Mouse (Mus musculus): ENCODE results near the gene Hmg20b. TPM values are rescaled to one million over a fixed set of nuclear protein-coding genes. Genes with fewer than 3 reads are reported as not detected.
A peak's percentile ranks its signal among the peaks of the same experiment; 100 is the strongest.

Hmg20b gene
- polyA plus RNA-seq, 1 experiment = 51.8 TPM

GRCm38 (mm10) chr10:81393456-81394063 is 43.3 kb upstream of the Hmg20b start:
- no peak overlapping the region for H3K27ac ChIP-seq (ENCODE audit: insufficient read depth, low read length)
- no peaks in the 10 kb centered on the region for H3K27me3 ChIP-seq (ENCODE audit: control insufficient read depth, insufficient read depth, low read length, poor library complexity, severe bottlenecking)
- H3K9ac ChIP-seq (ENCODE audit: low read depth, poor library complexity, severe bottlenecking) = no peak overlapping the region
- H3K4me1 ChIP-seq (ENCODE audit: control insufficient read depth, insufficient read depth, low read length) = peaks cover 3% of the 10 kb centered on the region
- H3K9me3 ChIP-seq (replicated peaks; ENCODE audit: control insufficient read depth, insufficient read depth, low read length, poor library complexity, severe bottlenecking) = no peaks in the 10 kb centered on the region
- H3K36me3 ChIP-seq (ENCODE audit: control insufficient read depth, insufficient read depth, low read length, poor library complexity, severe bottlenecking) = no peaks in the 10 kb centered on the region
- no peak for TF ChIP-seq EP300 (IDR thresholded peaks at IDR 0.05; ENCODE audit: insufficient read depth, low read depth, low read length)
- TF ChIP-seq POLR2A (IDR thresholded peaks at IDR 0.05; ENCODE audit: insufficient read depth, low read length) = no peak
- no peak for TF ChIP-seq CTCF (IDR thresholded peaks at IDR 0.05; ENCODE audit: low read depth, low read length)
- peak overlapping the region; percentile 18; the same call in 1 of the 2 replicates for H3K4me3 ChIP-seq (ENCODE audit: low read depth, low read length)

GRCm38 (mm10) chr10:81392781-81393185 is 42.5 kb upstream of the Hmg20b start, which contains the start of gene Smim24:
TSS of gene Smim24 (plus strand) at chr10:81393051.
- TF ChIP-seq EP300 (IDR thresholded peaks at IDR 0.05; ENCODE audit: insufficient read depth, low read depth, low read length) = no peak
- no peak for TF ChIP-seq CTCF (IDR thresholded peaks at IDR 0.05; ENCODE audit: low read depth, low read length)
- no peak for TF ChIP-seq POLR2A (IDR thresholded peaks at IDR 0.05; ENCODE audit: insufficient read depth, low read length)
- Histone ChIP-seq H3K27ac (ENCODE audit: insufficient read depth, low read length) (no peak within 1 kb of the TSS), H3K27me3 (ENCODE audit: control insufficient read depth, insufficient read depth, low read length, poor library complexity, severe bottlenecking) (no peaks in the 10 kb centered on the region), H3K9ac (ENCODE audit: low read depth, poor library complexity, severe bottlenecking) (no peak within 1 kb of the TSS), H3K4me3 (ENCODE audit: low read depth, low read length) (peak within 1 kb of the TSS; percentile 18; the same call in 1 of the 2 replicates), H3K9me3 (replicated peaks; ENCODE audit: control insufficient read depth, insufficient read depth, low read length, poor library complexity, severe bottlenecking) (no peaks in the 10 kb centered on the region), H3K4me1 (ENCODE audit: control insufficient read depth, insufficient read depth, low read length) (peaks cover 3% of the 10 kb centered on the region), H3K36me3 (ENCODE audit: control insufficient read depth, insufficient read depth, low read length, poor library complexity, severe bottlenecking) (no peaks in the 10 kb centered on the region; the same call in 1 of the 2 replicates)

- TF ChIP-seq POLR2A (IDR thresholded peaks at IDR 0.05; ENCODE audit: insufficient read depth, low read length) (no peak), CTCF (IDR thresholded peaks at IDR 0.05; ENCODE audit: low read depth, low read length) (no peak), EP300 (IDR thresholded peaks at IDR 0.05; ENCODE audit: insufficient read depth, low read depth, low read length) (no peak)
- H3K4me3 ChIP-seq (ENCODE audit: low read depth, low read length) = no peak overlapping the region
These were observed 42.0 kb upstream of the Hmg20b start for GRCm38 (mm10) chr10:81392270-81392669.

GRCm38 (mm10) chr10:81390678-81390965 is 40.3 kb upstream of the Hmg20b start:
- H3K27ac ChIP-seq (ENCODE audit: insufficient read depth, low read length) = no peak overlapping the region
- TF ChIP-seq POLR2A (IDR thresholded peaks at IDR 0.05; ENCODE audit: insufficient read depth, low read length) = no peak
- no peak for TF ChIP-seq CTCF (IDR thresholded peaks at IDR 0.05; ENCODE audit: low read depth, low read length)
- no peak for TF ChIP-seq EP300 (IDR thresholded peaks at IDR 0.05; ENCODE audit: insufficient read depth, low read depth, low read length)

More at GRCm38 (mm10) chr10:81392270-81392669, 42.0 kb upstream of the Hmg20b start:
- no peak overlapping the region for H3K27ac ChIP-seq (ENCODE audit: insufficient read depth, low read length)
- H3K36me3 ChIP-seq (ENCODE audit: control insufficient read depth, insufficient read depth, low read length, poor library complexity, severe bottlenecking) = peaks cover 2% of the 10 kb centered on the region; the same call in 1 of the 2 replicates
- H3K27me3 ChIP-seq (ENCODE audit: control insufficient read depth, insufficient read depth, low read length, poor library complexity, severe bottlenecking) = no peaks in the 10 kb centered on the region
- H3K9me3 ChIP-seq (replicated peaks; ENCODE audit: control insufficient read depth, insufficient read depth, low read length, poor library complexity, severe bottlenecking) = no peaks in the 10 kb centered on the region
- no peak overlapping the region for H3K9ac ChIP-seq (ENCODE audit: low read depth, poor library complexity, severe bottlenecking)
- peaks cover 3% of the 10 kb centered on the region for H3K4me1 ChIP-seq (ENCODE audit: control insufficient read depth, insufficient read depth, low read length)

GRCm38 (mm10) chr10:81389801-81390677 is 39.8 kb upstream of the Hmg20b start:
- no peaks in the 10 kb centered on the region for H3K9me3 ChIP-seq (replicated peaks; ENCODE audit: control insufficient read depth, insufficient read depth, low read length, poor library complexity, severe bottlenecking)
- peaks cover 12% of the 10 kb centered on the region for H3K36me3 ChIP-seq (ENCODE audit: control insufficient read depth, insufficient read depth, low read length, poor library complexity, severe bottlenecking)
- H3K4me1 ChIP-seq (ENCODE audit: control insufficient read depth, insufficient read depth, low read length) = peaks cover 3% of the 10 kb centered on the region
- no peak overlapping the region for H3K27ac ChIP-seq (ENCODE audit: insufficient read depth, low read length)
- no peak for TF ChIP-seq EP300 (IDR thresholded peaks at IDR 0.05; ENCODE audit: insufficient read depth, low read depth, low read length)
- TF ChIP-seq POLR2A (IDR thresholded peaks at IDR 0.05; ENCODE audit: insufficient read depth, low read length) = no peak
- TF ChIP-seq CTCF (IDR thresholded peaks at IDR 0.05; ENCODE audit: low read depth, low read length) = peak; percentile 93
- no peak overlapping the region for H3K4me3 ChIP-seq (ENCODE audit: low read depth, low read length)
- H3K27me3 ChIP-seq (ENCODE audit: control insufficient read depth, insufficient read depth, low read length, poor library complexity, severe bottlenecking) = no peaks in the 10 kb centered on the region
- no peak overlapping the region for H3K9ac ChIP-seq (ENCODE audit: low read depth, poor library complexity, severe bottlenecking)

More at GRCm38 (mm10) chr10:81390678-81390965, 40.3 kb upstream of the Hmg20b start:
- Histone ChIP-seq H3K4me3 (ENCODE audit: low read depth, low read length) (no peak overlapping the region), H3K9me3 (replicated peaks; ENCODE audit: control insufficient read depth, insufficient read depth, low read length, poor library complexity, severe bottlenecking) (no peaks in the 10 kb centered on the region), H3K9ac (ENCODE audit: low read depth, poor library complexity, severe bottlenecking) (no peak overlapping the region), H3K4me1 (ENCODE audit: control insufficient read depth, insufficient read depth, low read length) (peaks cover 3% of the 10 kb centered on the region), H3K36me3 (ENCODE audit: control insufficient read depth, insufficient read depth, low read length, poor library complexity, severe bottlenecking) (peaks cover 12% of the 10 kb centered on the region), H3K27me3 (ENCODE audit: control insufficient read depth, insufficient read depth, low read length, poor library complexity, severe bottlenecking) (no peaks in the 10 kb centered on the region)

Data from ES-Bruce4 (cell line).